Mouse (Mus musculus) testis, postnatal 10 days (tissue): ENCODE data around the gene Padi4.

Source experiments
- DNase-seq: peaks from one replicate; pipeline ENCODE4 v3.0.0; 2021; ENCODE audit warnings: low spot score

Padi4 gene

GRCm38 (mm10) chr4:140740655-140741054 lies 33.4 kb downstream of the Padi4 start:
- no peak for DNase-seq

- no peak for DNase-seq
Measured at GRCm38 (mm10) chr4:140732871-140733270, 41.2 kb downstream of the Padi4 start.

GRCm38 (mm10) chr4:140731654-140732053 lies 42.4 kb downstream of the Padi4 start:
- no peak for DNase-seq

DNA sequence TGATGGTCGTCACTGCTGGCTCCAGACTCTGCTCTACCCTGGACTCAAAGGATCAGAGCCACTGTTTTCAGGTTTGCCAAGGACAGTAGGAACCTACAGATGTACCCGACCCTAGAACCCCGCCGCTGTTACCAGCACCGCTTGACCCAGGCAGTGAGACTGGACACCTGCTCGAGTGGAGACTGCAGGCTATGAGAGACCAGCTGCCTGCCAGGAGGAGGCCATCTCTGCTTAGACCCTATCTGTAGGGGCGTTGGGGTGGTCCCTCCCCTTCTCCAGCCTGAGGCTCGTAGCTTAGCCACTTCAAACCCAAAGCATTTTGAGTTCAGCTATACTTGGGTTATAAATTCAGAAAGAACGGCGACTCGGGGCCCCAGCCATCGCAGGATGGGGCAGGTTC lies 47.1 kb downstream of the Padi4 start:
- no peak for DNase-seq

GRCm38 (mm10) chr4:140724739-140725138 lies 49.3 kb downstream of the Padi4 start:
- no peak for DNase-seq

GRCm38 (mm10) chr4:140723801-140724200 lies 50.2 kb downstream of the Padi4 start:
- DNase-seq, result peak; percentile 67

GRCm38 (mm10) chr4:140723192-140723591 lies 50.8 kb downstream of the Padi4 start:
- DNase-seq, result no peak

DNA sequence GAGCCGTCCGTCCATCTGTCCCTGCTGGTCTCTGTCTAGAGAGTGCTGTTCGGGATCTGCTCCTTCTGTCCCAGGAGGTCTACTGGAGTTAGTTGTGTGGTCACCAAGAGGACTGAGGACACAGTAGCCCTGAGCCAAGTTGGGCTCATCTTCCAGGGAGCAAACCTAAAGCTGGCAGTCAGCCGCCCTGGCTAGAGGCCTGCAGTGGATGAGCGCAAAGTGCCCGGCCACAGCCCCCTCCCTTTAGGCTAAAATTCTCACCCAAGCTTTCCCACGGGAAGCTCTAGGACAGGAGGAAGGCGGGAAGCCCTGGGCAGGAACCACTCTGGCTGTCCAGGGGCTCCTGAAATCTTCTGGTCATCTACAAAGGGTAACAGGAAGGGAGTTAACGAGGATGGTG lies 51.3 kb downstream of the Padi4 start:
- DNase-seq, result no peak

DNA sequence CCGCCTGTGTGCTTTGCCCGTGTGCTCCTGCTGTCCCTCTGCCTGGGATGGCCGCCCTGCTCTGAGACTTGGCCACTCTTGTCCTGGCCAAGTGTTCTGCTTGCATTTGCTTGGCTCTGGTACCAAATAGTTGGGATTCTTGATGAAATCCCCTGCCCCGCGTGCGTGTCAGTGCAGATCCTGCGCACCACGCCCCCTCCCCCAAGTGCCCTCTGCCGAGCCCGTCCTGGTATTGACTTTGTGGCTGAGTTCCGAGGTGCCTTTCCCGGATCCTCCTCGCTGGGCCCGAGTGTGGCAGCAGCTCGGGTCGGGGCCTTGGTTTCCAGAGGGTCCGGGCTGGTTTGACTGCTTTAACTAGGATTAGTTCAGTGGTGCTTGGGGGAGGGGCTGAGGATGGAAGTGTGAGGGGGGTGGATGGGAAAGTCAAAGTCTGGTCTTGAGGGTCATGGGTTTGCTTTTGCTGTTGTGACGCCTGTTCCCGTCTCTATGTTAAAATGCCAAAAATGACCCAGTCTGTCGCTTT lies 52.0 kb downstream of the Padi4 start:
- no peak for DNase-seq

DNA sequence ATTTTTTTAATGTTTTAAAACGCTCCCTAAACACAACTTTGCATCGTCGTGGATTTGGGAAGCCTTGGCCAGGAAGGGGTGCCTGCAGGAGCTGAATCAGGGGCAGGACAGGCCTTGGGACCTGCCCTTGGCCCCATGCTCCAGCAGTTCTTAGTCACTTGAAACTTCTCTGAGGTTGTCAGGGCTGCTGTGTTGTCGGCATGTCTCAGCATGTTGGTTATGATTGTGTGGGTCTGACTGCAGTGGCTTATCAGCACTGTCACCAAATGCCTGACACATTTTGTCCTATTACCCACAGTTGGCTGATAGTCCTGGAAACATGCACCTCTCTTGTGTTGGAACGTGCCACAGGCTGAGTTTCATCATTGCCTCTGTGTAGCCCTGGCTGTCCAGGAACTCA lies 53.9 kb downstream of the Padi4 start:
- no peak for DNase-seq

- DNase-seq, result no peak
Measured at GRCm38 (mm10) chr4:140718436-140718835, 55.6 kb downstream of the Padi4 start.

DNA sequence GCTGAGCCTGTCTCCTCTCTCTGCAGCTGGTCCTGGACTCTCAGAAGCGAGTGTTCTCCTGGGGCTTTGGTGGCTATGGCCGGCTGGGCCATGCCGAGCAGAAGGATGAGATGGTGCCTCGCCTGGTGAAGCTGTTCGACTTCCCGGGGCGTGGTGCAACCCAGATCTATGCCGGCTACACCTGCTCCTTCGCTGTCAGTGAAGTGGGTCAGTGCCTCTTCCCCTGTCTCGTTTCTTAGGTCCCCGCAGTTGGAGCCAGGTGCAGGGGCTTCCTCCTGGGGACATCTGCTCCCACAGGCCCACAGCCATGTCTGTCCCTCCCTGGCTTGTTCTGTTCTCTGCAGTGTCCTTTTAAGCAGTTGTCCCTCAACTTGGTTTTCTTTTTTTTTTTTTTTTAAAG lies 57.0 kb downstream of the Padi4 start:
- no peak for DNase-seq

DNA sequence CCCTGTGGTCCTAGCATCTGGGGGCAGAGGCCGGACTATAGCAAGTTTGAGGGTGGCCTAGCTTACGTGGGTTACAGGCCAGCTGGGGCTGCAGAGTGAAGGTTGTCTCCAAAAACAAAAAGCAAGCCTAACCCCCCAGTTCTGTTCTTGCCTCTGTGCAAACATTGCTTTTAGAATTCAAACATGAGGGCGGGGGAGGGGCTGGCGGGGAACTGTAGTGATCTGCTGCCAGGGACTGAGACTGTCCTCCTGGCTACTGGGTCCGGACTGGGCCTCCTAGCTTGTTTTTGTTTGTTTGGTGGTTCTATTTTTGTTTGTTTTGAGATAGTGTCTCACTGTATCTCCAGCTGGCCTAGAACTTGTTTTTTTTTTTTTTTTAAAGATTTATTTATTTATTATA lies 59.5 kb downstream of the Padi4 start:
- DNase-seq, result no peak

GRCm38 (mm10) chr4:140713480-140714365 lies 60.3 kb downstream of the Padi4 start:
- peak; percentile 92 for DNase-seq

GRCm38 (mm10) chr4:140711360-140711759 lies 62.7 kb downstream of the Padi4 start:
- DNase-seq, result no peak

DNA sequence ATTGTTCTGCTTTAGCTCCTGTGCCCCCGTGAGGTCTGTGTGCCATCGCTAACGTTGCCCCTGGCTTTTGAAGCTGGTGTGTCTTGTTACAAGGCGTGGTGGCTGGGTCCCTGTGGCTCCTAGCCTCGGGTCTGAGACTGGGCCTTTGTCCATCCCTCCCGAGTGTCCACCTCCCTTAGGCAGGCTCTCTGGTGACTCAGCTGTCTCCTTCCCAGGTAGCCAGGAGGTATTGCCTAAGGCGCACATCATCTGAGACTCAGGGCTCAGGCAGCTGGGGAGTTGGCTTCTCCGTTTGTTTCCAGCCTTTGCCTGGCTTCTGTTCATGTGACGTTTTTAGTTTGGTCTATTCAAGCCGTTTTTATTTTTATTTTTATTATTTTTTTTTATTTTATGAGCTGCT lies 63.3 kb downstream of the Padi4 start:
- no peak for DNase-seq

DNA sequence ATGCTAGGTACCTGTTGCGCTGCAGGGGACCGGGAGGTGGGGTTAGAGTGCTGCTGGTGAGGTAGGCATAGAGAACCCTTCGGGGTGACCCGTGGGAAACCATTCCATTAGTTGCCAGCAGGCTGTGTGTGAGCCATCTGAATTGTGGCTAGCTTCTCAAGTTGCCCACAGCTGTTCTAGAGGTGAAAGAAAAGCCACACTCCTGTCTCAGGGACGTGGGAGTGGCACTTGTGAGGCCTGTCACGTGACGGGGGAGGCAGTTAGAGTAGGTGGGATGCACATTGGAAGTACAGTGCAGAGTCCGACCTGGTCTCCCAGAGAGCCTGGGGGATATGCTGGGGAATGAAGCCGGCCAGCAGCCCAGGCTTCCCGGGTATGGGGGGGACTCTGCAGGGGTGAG lies 64.4 kb downstream of the Padi4 start:
- no peak for DNase-seq

- DNase-seq, result no peak
Measured at GRCm38 (mm10) chr4:140709111-140709510, 64.9 kb downstream of the Padi4 start.

GRCm38 (mm10) chr4:140708297-140708927 lies 65.6 kb downstream of the Padi4 start:
- DNase-seq, result no peak

DNA sequence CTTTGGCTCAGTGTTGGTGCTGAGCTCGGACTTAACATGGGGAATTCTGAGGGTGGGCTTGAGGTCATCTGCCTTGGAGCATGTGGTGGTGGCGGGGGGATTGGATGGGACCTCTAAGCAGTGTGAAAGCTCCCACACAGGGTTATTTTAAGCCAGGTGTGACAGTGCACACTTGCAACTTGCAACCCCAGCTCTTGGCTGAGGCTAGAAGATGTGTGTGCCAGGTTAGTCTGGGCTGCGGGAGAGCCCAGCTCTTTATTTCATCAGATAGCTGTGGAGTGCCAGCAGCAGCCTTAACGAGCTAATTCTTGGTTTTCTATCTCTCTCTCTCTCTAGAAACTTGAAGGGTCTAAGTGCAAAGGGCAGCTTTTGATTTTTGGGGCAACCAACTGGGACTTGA lies 66.4 kb downstream of the Padi4 start:
- no peak for DNase-seq

DNA sequence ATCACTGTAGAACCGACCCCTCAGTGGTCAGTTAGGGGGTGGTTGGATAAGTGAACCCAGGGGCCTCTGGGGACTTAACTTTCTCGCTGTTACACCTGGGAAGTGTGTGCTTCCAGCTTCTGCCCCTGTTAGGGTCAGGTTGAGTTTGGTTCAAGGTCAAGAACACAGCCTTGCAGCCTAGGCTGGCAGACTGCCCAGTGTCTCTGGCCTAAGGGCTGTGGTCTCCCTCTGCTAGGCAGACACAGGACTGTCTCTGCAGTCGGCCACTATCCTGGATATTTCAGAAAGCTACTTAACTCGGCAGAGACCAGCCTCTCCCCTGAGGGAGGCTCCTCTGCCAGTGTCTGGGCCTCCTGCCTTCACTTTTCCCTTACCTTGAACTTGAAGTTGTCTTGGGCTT lies 69.9 kb downstream of the Padi4 start:
- peak; percentile 72 for DNase-seq

- DNase-seq, result no peak
Measured at GRCm38 (mm10) chr4:140703636-140704035, 70.4 kb downstream of the Padi4 start.

DNA sequence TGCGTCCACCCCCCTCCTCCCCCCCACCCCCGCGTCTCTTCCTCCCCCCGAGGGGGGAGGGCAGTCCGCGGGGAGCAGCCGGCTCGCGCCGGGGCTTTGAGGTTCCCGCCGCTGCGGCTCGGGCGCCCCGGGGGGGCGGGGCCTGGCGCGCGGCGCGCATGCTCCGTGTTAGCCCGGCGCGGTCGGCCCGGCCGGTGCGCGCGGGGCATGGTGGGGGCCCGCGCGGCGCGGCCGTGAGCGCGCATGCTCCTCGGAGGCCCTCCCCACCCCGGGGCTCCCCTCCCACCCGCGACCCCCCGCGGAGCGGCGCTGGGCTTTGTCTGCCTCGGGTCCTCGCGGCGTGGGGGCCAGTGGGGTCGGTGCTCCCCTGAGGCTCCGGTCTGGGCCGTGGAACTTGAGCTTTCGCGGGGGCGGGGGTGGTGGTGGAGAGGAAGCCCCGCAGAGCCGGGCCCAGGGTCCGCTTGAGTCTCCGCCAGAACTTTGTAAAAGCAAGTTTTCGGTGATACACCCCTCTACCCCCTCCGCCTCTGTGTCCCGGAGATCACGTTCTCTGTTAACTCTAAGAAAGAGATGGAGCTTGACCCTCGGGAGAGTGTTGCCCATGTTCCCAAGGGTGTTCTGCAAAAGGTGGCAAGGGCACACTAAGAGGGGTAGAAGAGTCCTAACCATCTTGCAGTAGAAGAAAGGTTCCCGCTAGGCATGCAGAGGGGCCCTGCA lies 71.3 kb downstream of the Padi4 start:
- DNase-seq, result peak; percentile 93
